Mouse (Mus musculus) ZHBTc4 (cell line): ENCODE measurements around the gene Mettl7a3.
A peak's percentile ranks its signal among the peaks of the same experiment; 100 is the strongest.
"Not testable (repeated sequence)": the region's sequence is repeated elsewhere in the genome, so short reads cannot be mapped to it uniquely, and the experiment has no call there.

ENCODE experiments used
- DNase-seq: peaks from one replicate; pipeline ENCODE4 v3.0.0-alpha.2; 2011; ENCODE audit warnings: low read depth, low spot score

Gene Mettl7a3

GRCm38 (mm10) chr15:100329336-100329735 is 5.4 kb upstream of the Mettl7a3 start:
- DNase-seq, result not testable (repeated sequence)

GRCm38 (mm10) chr15:100330739-100331138 is 4.0 kb upstream of the Mettl7a3 start:
- DNase-seq, result no peak

GRCm38 (mm10) chr15:100332077-100332961 is 2.4 kb upstream of the Mettl7a3 start:
- DNase-seq, result not testable (repeated sequence)

- not testable (repeated sequence) for DNase-seq
Observed at GRCm38 (mm10) chr15:100337328-100337727, 2.6 kb downstream of the Mettl7a3 start.

- peak; percentile 79 for DNase-seq
Observed at GRCm38 (mm10) chr15:100337847-100338246, 3.1 kb downstream of the Mettl7a3 start.

- not testable (repeated sequence) for DNase-seq
Observed at GRCm38 (mm10) chr15:100341314-100341980, 6.7 kb downstream of the Mettl7a3 start.

GRCm38 (mm10) chr15:100345484-100345883 is 10.8 kb downstream of the Mettl7a3 start:
- no peak for DNase-seq

- peak; percentile 73 for DNase-seq
Observed at GRCm38 (mm10) chr15:100346761-100347160, 12.0 kb downstream of the Mettl7a3 start.

GRCm38 (mm10) chr15:100349496-100349895 is 14.8 kb downstream of the Mettl7a3 start:
- no peak for DNase-seq

- no peak for DNase-seq
Observed at GRCm38 (mm10) chr15:100351501-100352060, 16.9 kb downstream of the Mettl7a3 start.

- DNase-seq, result no peak
Observed at GRCm38 (mm10) chr15:100352711-100353250, 18.1 kb downstream of the Mettl7a3 start, which contains the start of the genes Methig1 and Mettl7a2. Gene Methig1 (plus strand): TSS chr15:100353149. Gene Mettl7a2 (plus strand): TSS chr15:100353200.

- DNase-seq, result not testable (repeated sequence)
Observed at GRCm38 (mm10) chr15:100353399-100353798, 18.7 kb downstream of the Mettl7a3 start.

- no peak for DNase-seq
Observed at GRCm38 (mm10) chr15:100355876-100356275, 21.1 kb downstream of the Mettl7a3 start.

GRCm38 (mm10) chr15:100364242-100364641 is 29.5 kb downstream of the Mettl7a3 start, which contains the start of gene Higd1c:
Gene Higd1c (plus strand): TSS chr15:100364542.
- no peak for DNase-seq

GRCm38 (mm10) chr15:100365967-100366366 is 31.2 kb downstream of the Mettl7a3 start:
- DNase-seq, result not testable (repeated sequence)

GRCm38 (mm10) chr15:100367119-100367518 is 32.4 kb downstream of the Mettl7a3 start:
- no peak for DNase-seq

GRCm38 (mm10) chr15:100375066-100375465 is 40.3 kb downstream of the Mettl7a3 start:
- peak; percentile 83 for DNase-seq

- DNase-seq, result not testable (repeated sequence)
Observed at GRCm38 (mm10) chr15:100377847-100378505, 43.2 kb downstream of the Mettl7a3 start.

GRCm38 (mm10) chr15:100379658-100380057 is 44.9 kb downstream of the Mettl7a3 start:
- no peak for DNase-seq

GRCm38 (mm10) chr15:100380104-100380503 is 45.4 kb downstream of the Mettl7a3 start:
- DNase-seq, result no peak

GRCm38 (mm10) chr15:100385705-100386104 is 51.0 kb downstream of the Mettl7a3 start:
- no peak for DNase-seq
